Mouse (Mus musculus): ENCODE data around the gene Olfr832. TPM values are rescaled to one million over a fixed set of nuclear protein-coding genes. Genes with fewer than 3 reads are reported as not detected.
"Not testable (repeated sequence)": the region's sequence is repeated elsewhere in the genome, so short reads cannot be mapped to it uniquely, and the experiment has no call there.

Gene Olfr832
- not detected for total RNA-seq (2021)
- long read RNA-seq, experiment 1, result 0 reads
- long read RNA-seq, experiment 2, result 0 reads

GRCm38 (mm10) chr9:18936822-18937221, at the start of gene Olfr832:
Gene Olfr832, plus strand, starts transcription at chr9:18937122.
- not testable (repeated sequence) for DNase-seq

GRCm38 (mm10) chr9:18907699-18908098, 29.2 kb upstream of the Olfr832 start:
- DNase-seq, result not testable (repeated sequence)

- not testable (repeated sequence) for DNase-seq
Measured at GRCm38 (mm10) chr9:18927921-18928320, 9.0 kb upstream of the Olfr832 start.

GRCm38 (mm10) chr9:18962021-18962420, 25.1 kb downstream of the Olfr832 start:
- DNase-seq, result no peak

- DNase-seq, result no peak
Measured at GRCm38 (mm10) chr9:18987690-18988089, 50.8 kb downstream of the Olfr832 start, which contains the start of gene Olfr834. Gene Olfr834, plus strand, starts transcription at chr9:18987990.

Other genes starting within 250 kb of the Olfr832 start
- not detected for gene Olfr24, start 173.1 kb upstream of the Olfr832 start, total RNA-seq (2021)
- not detected for gene Olfr828, start 117.6 kb upstream of the Olfr832 start, total RNA-seq (2021)
- not detected for gene Olfr829, start 82.2 kb upstream of the Olfr832 start, total RNA-seq (2021)
- gene Olfr830, start 62.4 kb upstream of the Olfr832 start, total RNA-seq (2021), result not detected
- gene Olfr834, start 50.9 kb downstream of the Olfr832 start, total RNA-seq (2021), result not detected
- gene Olfr835, start 95.6 kb downstream of the Olfr832 start, total RNA-seq (2021), result not detected
- gene Olfr836, start 183.3 kb downstream of the Olfr832 start, total RNA-seq (2021), result not detected
- not detected for gene Olfr837, start 199.2 kb downstream of the Olfr832 start, total RNA-seq (2021)
- gene Olfr839-ps1, start 240.2 kb downstream of the Olfr832 start, total RNA-seq (2021), result not detected